Mouse (Mus musculus) adrenal gland, postnatal 10 days (tissue): ENCODE measurements around the gene Ntng1. TPM values are rescaled to one million over a fixed set of nuclear protein-coding genes. Genes with fewer than 3 reads are reported as not detected.
A peak's percentile ranks its signal among the peaks of the same experiment; 100 is the strongest.
"Not testable (repeated sequence)": the region's sequence is repeated elsewhere in the genome, so short reads cannot be mapped to it uniquely, and the experiment has no call there.

Source experiments
- DNase-seq: peaks from one replicate; pipeline ENCODE4 v3.0.0; 2021; ENCODE audit warnings: mixed read lengths
- total RNA-seq, 2 experiments: library from RNA; stranded (reverse); gene quantifications; 2 replicates each; pipeline ENCODE4 v1.2.3; 2021

Gene Ntng1
- total RNA-seq, 2 experiments from 2014 or later, result 1.2 to 2.4 TPM

DNA sequence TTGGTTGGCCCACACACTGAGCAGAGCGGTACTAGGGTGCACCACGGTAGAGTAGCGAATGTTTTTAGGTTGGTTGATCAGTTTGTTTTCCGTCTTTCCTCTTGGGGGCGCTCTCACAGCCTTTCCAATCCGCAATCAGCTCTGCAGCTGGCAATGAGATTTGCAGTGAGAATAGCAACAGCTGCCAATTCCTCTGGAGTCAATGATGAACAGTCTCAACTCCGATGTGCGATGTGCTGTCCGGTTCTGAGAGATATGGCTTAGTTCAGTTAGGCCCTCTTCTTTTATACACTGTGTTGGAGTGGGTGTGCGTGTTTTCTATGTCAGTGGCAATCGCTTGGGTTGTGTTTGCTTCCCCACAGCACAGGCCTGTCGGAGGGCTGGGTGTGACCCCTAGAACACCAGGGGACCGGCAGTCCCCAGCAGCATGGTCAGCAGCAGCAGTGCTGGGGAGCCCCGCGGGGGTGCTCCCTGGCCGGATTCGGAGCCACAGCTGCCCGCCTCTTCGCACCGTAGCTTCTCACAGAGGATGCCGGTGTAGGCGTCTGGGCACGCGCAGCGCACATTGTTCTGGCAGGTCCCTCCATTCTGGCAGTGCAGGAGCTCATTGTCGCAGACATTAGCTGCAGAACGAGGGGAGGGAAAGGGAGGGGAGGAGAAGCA lies 361.4 kb downstream of the Ntng1 start:
- peak; percentile 28 for DNase-seq

DNA sequence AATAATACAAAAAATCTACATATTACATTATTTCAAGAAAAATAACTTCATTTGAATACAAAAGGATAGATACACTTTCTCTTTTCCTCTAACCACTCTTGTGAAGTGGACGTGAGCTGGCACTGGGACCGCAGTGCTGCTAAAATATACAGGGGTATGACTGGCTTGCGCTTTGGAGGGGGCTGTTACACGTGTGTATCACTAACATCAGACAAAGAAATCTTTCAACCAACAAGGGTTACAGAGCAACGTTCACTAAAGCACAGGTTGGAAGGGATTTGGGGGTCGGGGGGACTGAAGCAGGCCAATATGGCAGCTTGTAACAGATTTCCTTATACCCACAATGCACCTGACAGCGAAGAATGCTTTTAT lies 361.9 kb downstream of the Ntng1 start:
- no peak for DNase-seq

DNA sequence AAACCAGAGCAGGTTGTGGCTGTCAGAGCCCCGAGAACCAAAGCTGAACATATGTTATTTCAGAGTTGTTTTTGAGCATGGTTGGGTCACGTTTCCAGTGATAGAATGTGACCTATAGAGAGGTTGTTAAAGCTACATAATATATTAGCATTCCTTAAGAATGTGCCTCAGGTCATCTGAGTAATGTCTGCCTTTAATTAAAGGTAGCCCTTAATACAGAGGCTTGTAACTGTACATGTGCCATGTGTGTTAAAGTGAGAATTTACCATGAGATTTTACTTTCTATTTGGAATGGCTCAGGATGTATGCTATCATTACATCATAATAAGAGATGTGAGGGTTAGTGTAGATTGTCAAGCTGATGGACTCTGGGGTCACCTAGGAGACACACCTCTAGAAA lies 368.6 kb downstream of the Ntng1 start:
- no peak for DNase-seq

DNA sequence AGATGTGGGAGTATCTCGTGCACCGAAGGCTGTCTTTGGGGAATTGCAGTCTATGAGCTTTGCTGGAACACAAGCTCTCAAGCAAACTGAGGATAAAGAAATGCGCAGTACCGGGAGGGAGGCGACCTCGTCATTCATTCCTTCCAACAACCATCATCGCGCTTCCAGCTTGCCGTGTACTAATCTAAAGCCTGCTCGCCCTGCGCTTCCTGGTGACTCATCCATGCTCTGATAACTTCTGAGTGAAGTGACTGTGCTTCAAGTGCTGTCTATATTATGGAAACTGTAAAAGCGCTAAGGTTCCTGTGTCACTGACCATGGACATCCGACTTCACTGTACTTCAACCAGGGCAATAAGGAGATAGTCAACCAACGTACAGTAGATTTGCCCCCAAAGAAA lies 371.7 kb downstream of the Ntng1 start:
- no peak for DNase-seq

DNA sequence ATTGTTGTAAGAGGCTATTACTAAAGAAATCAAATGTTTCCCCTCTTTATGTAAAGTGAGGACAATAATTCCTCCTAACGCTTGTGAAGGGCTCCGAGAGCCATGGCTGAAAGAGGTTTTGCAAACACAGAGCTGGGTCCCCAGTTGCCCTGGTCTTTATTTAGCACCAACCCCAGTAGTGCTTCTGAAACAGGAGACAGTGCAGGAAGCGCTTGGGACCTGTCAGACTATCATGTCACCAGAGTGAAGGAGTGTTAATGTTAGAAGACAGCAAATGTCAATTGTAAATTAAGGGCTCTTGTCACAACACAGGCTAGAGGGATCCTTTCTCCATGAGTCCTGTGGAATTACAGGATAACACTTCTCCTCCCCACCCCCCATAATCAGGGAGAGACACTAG lies 376.9 kb downstream of the Ntng1 start:
- no peak for DNase-seq

DNA sequence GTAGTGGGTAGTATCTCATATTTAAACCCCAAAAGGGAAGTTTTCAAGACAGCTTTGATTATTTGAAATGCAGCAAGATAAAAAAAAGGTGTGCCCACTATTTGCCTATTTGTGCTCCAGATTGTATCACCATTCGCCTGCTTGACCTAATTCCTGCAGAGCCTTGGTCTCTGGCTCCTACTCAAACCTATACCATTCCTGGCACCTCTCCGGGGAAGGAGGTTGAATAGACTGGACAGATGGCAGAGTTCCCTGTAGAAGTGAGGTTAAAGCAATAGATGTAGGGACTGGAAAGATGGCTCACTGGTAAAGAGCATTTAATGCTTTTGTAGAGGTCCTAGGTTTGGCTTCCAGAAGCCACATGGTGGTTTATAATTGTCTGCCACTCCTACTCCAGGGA lies 378.2 kb downstream of the Ntng1 start:
- no peak for DNase-seq

DNA sequence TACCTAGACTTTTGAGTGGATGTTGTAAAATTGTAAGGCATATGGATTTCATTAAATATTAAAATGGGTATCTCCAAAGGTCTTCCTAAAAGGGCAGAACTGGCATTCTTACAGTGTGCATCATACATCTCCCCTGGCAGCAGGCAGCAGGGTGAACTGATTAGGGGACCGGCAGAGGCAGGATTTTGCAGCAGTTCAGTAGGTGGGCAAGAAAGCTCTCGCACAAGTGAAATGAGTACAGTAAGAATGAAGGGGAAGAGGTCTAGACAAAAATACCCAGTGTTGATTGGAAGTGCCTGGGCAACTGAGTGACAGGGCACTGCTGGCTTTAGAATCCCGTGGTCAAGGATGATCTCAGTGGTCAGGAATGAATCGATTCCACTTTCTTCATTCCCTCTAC lies 378.7 kb downstream of the Ntng1 start:
- DNase-seq, result no peak

DNA sequence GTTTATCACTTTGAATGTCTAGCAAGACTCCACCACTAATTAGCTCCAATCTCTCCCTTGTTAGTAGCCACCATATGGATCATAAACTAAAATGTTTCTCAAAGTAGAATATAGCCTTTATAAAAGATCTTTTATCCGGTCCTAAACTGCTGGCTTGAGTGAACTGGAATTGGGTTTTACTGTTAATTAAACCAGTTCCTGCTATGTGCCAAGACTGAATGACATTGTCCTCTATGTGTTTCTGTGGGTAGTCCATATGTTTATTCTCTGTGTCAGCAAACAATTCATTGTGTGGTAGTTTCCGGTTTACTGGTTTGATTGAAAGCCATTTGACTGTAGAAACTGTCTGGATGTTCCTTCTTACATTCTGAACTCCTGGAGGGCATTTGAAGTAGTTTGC lies 387.4 kb downstream of the Ntng1 start:
- DNase-seq, result no peak

DNA sequence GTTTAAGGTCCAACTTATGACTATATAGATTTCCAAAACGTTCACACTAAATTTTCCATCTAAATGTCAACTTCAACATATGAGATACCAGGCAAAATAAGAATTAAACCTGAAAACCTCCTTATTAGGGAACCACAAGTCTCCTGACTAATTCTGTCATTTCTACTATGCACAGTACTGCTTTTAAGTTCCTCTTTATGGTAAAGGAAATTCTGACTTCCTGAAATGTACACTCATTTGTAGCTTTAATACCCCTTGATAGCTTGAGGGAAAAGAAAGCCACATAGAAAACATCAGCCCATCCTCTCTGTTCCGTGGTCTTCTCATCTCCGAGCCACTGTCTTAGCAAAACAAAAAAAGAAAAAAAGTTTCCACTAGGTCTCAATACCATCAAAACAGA lies 396.2 kb downstream of the Ntng1 start:
- DNase-seq, result not testable (repeated sequence)

DNA sequence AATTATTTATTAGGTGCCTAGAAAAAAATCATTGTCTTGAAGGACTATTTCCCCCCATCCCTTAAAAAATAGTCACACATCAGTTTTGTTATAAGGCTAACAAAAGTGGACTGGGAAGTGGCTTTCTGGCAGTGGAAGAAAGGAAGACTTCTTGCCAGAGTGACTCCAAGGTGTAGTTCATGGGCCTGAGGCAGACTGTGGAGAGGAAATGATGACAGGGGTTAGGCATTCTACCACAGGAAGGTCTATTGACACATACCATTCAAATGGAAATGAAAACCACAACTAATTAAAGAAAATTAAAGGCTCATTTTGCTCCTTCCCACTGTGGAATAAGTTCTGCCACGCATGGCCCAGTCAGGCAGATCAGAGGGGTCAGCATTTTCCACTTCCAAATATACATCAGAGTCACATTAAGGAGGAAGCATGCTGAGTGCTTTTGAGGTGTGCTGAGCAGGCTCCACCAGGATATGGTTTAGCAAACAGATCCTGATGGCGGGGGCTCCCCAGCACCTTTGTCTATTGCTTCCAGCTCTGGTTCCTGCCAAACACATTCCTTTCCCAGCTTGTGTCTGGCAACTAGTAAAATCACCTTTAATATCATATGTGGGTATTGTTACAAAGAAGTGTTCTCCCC lies 403.2 kb downstream of the Ntng1 start:
- no peak for DNase-seq

DNA sequence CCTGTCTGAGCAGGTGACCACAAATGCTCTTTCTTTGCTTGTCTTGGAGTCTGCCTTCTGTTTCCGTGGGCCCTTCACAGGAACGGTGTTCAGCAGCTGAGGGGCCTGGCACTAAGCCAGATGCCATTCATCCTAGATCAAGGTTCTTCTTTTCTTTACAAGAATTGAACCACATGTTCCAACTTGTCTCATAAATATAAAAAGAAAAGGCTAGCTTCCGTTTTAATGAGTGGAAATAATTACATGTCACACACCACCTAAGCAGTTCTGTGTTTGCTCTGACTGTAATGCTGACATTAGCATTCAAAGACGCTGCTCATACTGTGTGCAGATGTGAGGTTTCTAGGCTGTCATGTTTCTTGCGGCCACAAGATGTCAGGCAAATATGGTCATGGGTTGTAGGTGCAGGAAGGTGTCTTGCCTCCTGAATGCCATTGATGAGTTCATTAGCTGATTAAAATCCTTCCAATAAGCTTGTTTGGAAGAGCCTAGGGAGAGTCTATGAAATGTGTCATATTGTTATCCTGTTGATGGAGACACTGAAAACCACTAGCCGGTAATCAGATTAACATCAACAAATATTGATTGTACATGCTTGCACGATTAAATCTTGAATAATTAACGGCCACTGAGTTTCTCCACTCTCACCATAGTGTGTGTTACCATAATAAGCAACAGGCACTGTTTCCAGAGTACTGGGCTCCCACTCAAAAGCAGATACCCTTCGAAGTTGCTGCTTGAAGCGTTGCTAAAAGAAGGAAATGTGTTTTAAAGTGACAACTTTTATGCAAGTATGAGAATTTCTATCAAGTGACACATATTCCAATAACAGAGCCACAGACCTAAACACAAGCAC lies 411.3 kb downstream of the Ntng1 start:
- DNase-seq, result peak; percentile 6

DNA sequence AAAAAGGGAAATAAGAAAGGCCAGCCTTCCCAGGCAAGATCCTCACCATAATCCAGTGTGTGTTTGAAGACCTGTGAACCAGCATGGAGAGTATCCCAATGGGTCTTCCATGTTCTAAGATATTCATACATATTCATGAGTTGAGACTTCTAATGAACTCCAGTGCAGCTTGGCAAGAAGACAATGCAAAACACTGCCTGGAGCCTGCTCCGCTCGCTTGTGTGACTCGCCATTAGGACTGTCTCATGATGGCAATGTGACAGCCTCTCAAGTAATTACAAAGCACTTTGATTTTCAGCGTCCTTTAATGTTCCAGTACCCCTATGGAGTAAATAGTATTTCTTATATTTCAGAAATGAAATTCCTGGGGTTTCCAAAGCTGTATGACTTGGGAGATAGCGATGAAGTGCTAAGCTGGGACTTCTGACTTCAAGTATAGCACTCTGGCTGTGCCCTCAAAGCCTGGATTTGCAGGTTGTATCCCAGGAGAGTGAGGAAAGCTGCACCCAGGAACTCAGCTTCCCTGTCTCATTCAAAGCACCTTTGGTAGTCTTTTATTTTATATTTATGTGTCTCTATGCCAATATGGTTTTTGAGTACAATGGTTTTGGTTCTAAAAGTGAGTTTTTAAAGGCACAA lies 412.1 kb downstream of the Ntng1 start:
- no peak for DNase-seq

Other genes with a start within 250 kb of the Ntng1 start
- 10 to 100 TPM; 12.0 to 12.4 TPM for gene Prmt6, start 107.0 kb upstream of the Ntng1 start, total RNA-seq